Mouse (Mus musculus) T-helper 17 cell (primary cell): Measurements from ENCODE around the gene Ctsa.
"Not testable (repeated sequence)": the region's sequence is repeated elsewhere in the genome, so short reads cannot be mapped to it uniquely, and the experiment has no call there.

Experiments used
- in situ Hi-C, 2 experiments: fragments of 300-600 bp; cut with MboI, MseI; formaldehyde crosslinking; loops; 1 replicate in 1 of 2; 2 replicates in 1 of 2; pipeline ENCODE4 v1.15.1; 2025; ENCODE audit warnings: high pct_unique_total_duplicates in 2 of 2

The Ctsa gene

DNA sequence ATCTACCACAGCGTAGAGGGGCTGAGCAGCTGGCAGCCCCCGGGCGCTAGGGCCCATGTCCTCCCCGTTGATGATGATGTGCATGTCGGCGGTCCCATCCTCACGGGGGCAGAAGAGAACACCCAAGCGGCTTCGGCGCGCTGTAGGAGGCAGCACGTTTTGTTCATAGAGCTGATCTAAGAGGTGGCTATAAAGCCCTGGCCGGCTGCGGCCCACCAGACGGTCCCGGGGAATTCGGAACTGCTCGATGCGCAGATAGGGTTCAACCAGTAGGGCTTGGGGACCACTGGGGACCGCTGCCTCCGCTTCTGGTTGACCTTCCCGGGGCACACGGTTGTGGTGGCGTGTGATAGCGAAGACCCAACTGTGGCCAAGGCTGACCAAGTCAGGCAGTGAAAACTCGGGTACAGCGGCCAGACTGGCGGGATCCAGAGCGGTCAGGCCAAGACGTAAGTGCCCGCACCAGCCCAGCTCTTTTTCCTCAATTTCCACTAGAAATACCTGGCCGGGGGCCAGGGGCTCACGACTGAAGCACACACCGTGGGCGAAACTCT is at the start of gene Ctsa:
Gene Ctsa (plus strand): TSS at position 126 of the 554 bp plus-strand sequence.
- in situ Hi-C loops, result no loop called here

DNA sequence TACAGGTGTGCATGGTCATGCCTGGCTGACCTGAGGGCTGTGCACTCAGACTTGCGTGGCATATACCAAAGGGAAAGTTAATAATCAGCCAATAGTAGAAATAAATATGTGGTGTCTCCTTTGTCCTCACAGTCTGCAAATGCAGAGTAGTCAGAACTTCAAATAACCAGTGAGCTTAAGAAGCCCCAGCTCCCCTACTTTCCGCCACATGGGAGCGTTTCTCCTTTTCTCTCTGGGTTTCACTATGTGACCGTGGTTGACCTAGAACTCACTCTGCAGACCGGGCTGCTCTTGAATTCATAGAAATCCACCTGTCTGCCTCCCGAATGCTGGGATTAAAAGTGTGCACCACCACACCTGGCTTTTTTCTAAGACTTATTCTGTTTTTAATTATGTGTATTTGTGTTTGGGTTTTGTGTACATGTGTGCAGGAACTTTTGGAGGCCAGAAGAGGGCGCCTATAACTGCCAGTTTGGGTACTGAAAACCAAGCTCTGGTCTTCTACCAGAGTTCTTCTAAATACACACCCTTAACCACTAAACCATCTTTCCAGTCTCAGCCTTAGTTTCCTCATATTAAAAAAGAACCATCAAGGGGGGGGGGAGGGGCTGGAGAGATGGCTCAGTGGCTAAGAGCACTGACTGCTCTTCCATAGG is 48.6 kb upstream of the Ctsa start:
- in situ Hi-C loops, result no loop called here

DNA sequence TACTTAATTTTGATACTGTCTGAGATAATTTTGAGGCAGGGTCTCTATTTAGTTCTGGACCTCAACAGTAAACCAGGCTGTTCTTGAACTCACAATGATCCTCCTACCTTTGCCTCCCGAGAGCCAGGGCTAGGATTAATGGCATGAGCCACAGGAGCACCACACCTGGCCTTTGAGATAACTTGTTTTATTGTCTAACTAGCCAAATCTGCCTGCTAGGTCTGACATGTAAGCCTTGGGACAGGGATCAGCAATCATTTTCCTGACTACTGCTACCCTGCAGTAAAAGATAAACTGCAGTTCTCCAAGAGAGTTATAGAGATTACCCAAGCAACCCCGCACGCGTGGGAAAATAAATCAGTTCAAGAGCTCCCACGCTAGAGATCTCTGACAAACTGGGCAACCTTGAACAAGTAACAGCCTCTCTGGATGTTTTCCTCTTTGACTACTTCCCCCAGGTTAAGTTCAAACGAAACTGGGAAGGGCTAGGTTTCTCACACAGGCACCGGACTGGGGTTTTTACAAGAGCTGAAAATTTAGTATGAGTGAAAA is 47.7 kb upstream of the Ctsa start:
- in situ Hi-C loops, result no loop called here

DNA sequence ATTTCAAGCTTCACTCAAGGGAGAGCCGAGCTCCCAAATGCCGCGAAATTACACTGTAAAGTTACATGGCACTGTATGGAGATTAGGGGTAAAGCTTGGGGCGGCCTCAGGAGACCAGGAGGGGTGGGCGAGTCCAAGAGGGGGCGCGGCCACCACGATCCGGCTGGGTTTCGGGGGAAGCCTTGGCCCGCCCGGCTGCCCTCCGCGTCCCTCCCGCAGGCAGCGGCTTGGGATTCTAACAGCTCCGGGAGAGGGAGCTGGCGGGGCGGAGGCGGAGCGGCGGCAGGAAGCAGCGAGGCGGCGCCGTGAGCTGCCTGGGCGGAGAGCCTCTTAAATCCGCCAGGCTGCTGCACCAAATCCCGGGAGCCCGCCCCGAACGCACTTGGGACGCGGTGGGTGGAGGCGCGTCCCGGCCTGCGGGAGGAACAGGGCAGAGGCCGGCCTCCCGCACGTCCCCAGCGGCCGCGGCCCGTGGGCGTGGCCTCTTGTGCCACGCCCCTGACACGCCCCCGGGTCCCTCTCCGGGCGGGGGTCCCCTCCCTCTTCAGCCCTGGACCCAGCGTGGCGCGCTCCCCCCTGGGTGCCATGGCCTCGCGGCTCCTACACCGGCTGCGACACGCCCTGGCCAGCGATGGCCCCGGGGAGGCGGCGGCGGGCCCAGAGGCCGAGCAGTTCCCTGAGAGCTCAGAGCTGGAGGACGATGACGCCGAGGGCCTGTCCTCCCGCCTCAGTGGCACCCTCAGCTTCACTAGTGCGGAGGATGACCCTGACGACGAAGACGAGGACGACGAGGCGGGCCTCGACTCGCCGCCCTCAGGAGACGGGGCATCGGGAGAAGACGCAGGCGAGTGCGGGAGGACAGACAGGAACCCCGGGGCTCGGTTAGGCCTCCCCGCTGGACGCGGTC is 46.9 kb upstream of the Ctsa start, which contains the start of gene Snx21:
Gene Snx21 (plus strand): TSS at position 343 of the 907 bp plus-strand sequence.
- in situ Hi-C loops, result no loop called here

DNA sequence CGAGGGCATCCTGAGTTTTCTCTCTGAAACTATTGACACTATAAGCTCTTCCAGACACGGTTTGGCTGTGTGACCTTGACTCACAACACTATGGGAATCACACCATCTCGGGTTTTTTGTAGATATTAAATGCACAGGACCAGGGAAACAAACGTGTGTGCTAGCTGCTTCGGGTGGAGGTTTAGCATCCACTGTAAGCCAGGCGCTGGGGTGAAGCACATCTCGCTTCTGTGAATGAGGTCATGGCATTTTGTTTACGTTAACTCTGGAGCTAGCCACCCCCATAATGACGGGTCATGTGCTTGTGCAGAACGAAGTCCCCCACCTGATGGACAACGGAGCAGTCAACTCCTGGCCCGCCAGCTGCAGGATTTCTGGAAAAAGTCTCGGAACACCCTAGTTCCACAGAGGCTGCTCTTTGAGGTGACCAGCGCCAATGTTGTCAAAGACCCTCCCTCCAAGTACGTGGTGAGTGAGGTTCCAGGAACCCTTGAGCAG is 46.2 kb upstream of the Ctsa start:
- in situ Hi-C loops, result no loop called here

DNA sequence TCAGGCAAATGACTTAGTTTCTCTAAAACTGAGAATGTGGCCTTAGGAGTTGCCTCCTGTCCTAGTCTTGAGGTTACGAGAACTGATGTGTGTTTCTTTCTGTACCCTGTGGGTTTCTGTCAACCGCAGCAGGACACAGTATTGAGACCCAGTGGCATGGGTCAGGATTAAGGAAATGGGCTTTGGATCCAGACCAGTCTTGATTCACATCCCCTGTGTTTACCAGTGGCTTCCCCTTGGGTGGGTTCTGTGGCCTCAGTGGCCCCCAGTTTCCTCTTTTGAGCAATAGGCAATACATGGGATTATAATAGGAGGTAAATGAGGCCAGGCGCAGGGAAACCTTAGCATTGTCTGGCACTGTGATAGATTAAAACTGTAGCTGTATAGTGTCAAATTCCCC is 45.6 kb upstream of the Ctsa start:
- in situ Hi-C loops, result no loop called here

DNA sequence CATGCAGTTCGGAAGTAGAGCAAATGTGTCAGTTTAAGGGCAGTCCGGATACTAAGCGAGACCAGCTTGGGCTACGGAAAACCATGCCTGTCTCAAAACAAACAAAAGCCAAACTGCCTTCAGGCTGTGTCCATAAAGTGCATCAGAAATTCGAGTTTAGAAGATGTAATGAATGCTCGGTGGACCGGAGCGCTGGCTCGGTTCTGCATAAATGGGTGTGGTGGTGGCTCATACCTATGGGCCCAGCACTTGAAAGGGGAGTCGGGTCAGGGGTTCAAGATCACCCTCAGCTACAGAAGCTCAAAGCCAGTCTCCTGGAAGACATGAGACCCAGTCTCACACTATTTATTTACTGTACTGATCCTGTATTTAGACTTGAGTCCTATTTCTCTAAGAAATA is 44.9 kb upstream of the Ctsa start:
- in situ Hi-C loops, result no loop called here

DNA sequence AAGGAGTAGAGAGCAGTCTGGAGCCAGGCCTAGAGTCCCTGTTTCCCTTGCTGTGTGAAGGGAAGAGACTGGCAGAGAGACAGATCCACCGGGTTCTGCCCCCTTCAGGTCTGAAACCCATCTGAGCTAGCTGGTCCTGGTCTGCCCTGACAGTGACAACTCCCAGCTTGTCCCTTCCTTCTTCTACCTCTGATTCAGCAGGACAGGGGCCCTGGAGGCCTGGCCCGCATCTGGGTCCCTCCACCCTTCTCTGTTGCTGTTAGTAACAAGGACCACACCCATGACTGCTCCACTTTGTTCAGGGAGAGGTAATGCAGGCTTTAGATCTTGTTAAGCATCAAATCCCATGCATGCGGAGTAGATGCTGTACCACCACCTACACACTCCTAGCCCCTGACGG is 44.3 kb upstream of the Ctsa start:
- in situ Hi-C loops, result no loop called here

DNA sequence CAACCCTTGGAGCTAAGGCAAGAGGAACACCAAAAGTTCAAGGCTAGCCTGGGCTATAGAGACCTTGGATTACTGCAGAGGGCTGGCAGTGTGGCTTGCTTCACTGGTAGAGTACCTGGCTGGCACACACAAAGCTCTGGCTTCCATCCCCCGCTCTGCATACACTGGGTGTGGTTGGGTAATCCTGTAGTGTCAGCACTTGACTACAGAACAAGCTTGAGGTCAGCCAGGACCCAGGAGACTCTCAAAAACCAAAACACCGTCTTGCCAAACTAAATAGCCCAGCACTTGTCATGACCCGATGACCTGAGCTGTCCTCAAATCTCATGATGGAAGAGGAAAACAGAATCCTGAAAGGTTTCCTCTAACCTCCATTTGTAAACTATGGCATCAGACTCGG is 42.2 kb upstream of the Ctsa start:
- in situ Hi-C loops, result no loop called here

DNA sequence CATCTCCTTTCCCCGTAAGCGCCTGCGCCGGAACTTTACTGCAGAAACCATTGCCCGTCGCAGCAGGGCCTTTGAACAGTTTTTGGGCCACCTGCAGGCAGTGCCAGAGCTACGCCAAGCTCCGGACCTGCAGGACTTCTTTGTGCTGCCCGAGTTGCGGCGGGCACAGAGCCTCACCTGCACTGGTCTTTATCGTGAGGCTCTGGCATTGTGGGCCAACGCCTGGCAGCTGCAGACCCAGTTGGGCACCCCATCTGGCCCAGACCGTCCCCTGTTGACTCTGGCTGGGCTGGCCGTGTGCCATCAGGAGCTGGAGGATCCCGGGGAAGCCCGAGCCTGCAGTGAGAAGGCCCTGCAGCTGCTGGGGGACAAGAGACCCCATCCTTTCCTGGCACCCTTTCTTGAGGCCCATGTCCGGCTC is 40.8 kb upstream of the Ctsa start:
- in situ Hi-C loops, result no loop called here

DNA sequence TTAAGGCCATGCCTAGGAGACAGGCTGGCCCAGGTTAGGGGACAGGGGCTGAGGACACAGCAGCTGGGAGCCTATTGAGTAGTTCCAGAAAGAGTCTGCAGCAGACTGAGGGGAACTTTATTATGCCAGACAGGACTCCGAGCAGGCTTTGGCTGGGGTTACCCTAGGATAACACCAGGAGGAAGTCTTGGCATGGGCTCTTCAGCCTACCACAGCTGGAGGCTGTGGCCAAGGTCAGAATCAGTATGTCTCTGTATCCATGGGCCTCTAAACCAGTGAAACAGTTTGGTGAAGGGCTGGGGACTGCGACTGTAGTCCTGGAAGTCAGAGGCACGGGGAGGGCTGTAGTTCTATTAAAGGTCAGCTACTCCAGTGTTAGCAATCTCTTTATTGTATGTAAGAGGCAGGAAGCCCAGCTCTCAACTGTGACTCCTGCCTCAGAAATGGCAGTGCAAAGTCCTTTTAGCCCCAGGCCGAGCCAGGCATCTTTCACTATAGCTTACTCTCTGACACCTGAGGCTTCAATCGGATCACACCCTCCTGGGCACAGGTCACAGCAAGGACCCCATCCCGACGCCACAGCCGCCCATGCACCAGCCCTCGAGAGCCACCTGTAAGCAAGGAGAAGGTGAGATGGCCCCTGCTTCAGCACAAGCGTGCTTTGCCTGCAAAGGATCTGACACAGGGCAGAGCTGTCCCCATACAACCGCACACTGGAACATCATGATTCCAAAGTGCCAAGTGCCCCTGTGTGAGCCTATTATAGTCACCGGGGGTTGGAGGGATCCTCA is 40.1 kb upstream of the Ctsa start:
- in situ Hi-C loops, result no loop called here

DNA sequence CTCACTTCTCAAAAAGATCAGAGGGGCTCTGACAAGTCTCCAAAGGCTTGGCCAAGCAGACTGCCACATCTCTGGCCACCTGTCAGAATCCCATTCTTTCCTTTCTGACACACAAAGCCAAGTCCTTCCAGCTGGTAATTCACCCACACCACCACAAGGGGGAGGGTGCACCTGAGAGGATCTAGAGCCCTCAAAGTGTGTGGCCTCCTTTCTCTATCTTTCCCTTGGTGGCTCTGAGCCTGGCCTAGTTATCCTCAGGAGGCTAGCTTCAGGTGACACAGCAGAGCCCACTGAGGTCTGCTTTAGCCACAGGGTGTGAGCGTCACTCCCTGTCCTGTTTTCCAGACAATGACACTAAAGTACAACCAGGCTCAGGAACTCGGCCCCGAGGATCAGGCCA is 39.4 kb upstream of the Ctsa start:
- in situ Hi-C loops, result no loop called here

DNA sequence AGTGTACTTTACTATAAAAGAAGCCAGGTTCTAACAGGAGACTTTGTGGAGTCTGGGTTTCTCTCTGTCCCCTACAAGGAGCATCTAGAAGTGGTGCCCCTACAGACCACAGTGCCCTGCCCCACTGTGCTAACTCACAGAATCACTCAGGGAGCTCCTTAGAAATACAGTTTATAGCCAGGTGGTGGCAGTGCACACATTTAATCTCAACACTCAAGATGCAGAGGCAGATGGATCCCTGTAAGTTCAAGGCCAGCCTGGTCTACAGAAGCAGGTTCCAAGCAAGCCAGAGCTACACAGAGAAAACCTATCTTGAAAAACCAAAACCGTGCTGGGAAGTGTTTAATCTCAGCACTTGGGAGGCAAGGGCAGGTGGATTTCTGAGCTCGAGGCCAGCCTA is 38.9 kb upstream of the Ctsa start:
- in situ Hi-C loops, result no loop called here

DNA sequence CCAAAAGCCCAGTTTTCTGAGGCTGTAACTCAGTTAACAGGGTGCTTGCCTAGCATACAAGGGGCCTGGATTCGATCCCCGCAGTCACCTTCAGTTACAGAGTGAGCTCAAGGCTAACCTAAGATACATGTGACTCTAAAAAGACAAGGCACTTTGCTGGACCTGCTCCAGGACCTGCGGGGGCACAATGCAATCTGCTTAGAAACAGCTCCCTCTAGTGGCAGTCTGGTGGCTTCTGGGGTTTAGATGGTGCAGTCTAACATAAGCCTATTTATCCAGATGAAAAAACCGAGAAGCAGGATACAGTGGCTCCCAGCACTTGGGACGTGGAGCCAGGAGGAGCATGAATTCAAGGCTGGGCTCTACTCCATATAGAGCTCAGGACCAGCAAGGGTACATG is 38.4 kb upstream of the Ctsa start:
- in situ Hi-C loops, result no loop called here

DNA sequence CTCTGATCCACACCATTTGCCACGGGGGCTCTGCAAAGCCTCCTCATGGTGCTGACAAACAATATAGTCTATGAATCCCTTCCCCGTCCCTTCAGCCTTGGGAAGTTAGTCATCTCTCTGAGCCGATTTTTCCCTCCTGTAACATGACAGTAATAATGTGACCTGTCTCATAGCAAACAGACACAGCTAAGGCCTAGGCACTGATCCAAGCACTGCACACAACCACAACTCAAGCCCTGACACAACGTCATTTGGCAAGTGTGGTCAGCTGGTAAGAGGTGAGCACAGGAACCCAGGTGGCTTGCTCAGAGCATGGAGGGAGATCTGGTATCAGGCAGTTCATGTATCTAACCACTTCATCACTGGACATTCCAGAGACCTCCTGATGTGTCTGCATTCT is 36.8 kb upstream of the Ctsa start:
- in situ Hi-C loops, result no loop called here

DNA sequence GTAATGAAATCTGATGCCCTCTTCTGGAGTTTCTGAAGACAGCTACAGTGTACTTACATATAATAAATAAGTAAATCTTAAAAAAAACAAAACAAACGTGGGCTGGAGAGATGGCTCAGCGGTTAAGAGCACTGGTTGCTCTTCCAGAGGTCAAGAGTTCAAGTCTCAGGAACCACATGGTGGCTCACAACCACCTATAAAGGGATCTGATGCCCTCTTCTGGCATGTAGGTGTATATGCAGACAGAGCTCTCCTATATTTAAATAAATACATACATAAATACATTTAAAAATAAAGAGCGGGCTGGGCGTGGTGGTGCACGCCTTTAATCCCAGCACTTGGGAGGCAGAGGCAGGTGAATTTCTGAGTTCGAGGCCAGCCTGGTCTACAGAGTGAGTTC is 34.1 kb upstream of the Ctsa start:
- in situ Hi-C loops, result not testable (repeated sequence)

DNA sequence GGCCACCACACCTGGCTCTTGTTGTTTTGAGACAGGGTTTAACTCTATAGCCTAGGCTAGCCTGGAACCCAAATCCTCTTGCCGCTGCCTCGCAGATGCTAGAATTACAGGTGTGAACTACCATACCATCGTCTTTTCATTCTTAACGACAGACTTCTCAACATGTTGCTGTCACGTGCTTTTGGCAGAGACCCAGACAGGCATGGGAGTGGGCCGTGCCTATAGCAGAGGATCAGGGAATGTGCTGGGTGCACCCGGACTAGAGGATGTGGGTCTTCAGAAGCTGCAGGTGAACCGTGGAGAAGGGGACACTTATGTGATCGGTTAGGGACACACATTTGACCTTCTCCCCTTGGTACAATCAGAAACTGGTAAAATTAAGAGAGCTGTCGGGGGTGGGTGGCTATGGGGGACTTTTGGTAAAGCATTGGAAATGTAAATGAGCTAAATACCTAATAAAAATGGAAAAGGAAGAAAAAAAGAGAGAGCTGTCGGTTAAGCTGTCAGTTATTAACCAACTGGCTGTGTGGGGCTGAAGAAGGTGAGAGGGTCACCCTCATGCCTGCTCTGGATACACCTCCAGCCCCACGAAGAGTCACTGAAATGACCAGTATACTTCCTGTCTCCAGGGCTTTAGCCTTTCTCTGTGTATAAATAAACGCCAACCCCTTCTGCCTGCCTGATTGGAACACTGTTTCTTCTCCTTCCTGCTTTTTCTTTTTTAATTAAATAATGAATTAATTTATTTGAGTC is 32.2 kb upstream of the Ctsa start:
- in situ Hi-C loops, result no loop called here

DNA sequence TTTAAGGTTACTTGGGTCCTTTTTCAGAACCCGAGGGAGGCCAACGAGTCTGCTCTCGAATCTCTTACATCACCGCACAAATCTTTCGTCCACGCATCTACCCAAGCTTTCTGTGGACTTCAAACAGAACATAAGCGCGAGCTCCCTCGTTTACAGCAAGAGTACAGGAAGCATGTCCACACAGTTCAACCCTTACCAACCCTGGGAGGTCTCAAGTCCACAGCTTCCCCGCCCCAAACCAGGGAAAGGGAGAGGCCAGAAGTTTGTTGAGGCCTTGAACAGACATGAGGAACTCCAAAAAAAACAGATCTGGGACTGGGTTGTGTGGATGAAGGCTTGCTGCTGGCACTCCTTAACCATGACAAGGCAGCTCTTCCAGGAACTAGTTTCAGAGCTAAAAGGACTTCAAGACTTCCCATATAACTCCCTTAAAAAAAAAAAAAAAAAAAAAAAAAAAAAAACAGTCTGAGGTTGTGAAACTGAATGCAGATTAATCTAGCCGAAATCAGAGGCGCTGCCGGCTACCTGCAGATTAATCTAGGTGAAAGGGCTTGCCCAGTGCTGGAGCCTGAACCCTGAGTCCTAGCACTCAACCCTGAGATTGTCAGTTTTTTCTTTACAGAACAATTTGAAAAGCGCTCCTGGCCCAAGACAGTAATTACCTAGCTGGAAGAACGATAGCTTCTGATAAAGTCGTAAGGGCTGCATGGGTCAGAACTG is 29.3 kb upstream of the Ctsa start:
- in situ Hi-C loops, result no loop called here

DNA sequence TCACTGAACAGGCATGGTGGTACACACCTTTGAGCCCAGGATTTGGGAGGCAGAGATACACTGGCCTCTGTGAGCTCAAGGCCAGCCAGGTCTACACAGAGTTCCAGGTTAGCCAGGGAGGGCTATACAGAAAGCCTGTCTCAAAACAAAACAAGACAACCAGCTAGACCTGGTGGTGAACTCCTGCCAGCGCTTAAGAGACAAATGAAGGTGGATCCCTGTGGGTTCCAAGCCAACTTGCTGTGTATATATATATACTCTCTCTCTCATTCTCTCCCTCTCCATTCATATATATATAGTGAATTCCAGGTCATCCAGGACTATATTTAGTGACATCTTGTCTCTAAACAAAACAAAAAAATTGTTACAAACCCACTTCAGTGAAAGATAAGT is 28.8 kb upstream of the Ctsa start:
- in situ Hi-C loops, result no loop called here
